Mouse (Mus musculus) lung, embryonic 14.5 days (tissue): Measurements from ENCODE around the gene Igf2bp3. TPM values are rescaled to one million over a fixed set of nuclear protein-coding genes. Genes with fewer than 3 reads are reported as not detected.

Experiments
- ATAC-seq: fragments of 200-750 bp; cut with Nextera tagmentation; 2 replicates; pipeline ENCODE4 v1.8.0; 2017; ENCODE audit warnings: mild to moderate bottlenecking, moderate TSS enrichment, moderate library complexity; ENCODE audit not compliant: insufficient read depth
- DNase-seq: peaks from one replicate; pipeline ENCODE4 v3.0.0-alpha.2; 2015
- H3K27ac ChIP-seq: fragments of 300-500 bp; sonication (generic); 2 replicates; pipeline ENCODE4 v1.5.1; 2014; ENCODE audit warnings: low read depth, mild to moderate bottlenecking, moderate library complexity
- H3K27me3 ChIP-seq: fragments of 300-500 bp; sonication (generic); 2 replicates; pipeline ENCODE4 v1.6.1; 2014; ENCODE audit warnings: low read length, control low read depth; ENCODE audit not compliant: insufficient read depth
- H3K36me3 ChIP-seq: fragments of 300-500 bp; sonication (generic); 2 replicates; pipeline ENCODE4 v1.6.1; 2014; ENCODE audit warnings: control low read depth; ENCODE audit not compliant: insufficient read depth
- H3K4me1 ChIP-seq: fragments of 300-500 bp; sonication (generic); 2 replicates; pipeline ENCODE4 v1.6.1; 2014; ENCODE audit warnings: antibody characterized with exemption, control low read depth; ENCODE audit not compliant: insufficient read depth
- H3K4me2 ChIP-seq: fragments of 300-500 bp; sonication (generic); 2 replicates; pipeline ENCODE4 v1.6.1; 2014; ENCODE audit warnings: mild to moderate bottlenecking
- H3K4me3 ChIP-seq: fragments of 300-500 bp; sonication (generic); 2 replicates; pipeline ENCODE4 v1.5.1; 2014; ENCODE audit warnings: low read depth, low read length
- H3K9ac ChIP-seq: fragments of 300-500 bp; sonication (generic); 2 replicates; pipeline ENCODE4 v1.6.1; 2014
- H3K9me3 ChIP-seq: fragments of 300-500 bp; sonication (generic); 2 replicates; pipeline ENCODE4 v1.6.1; 2016; ENCODE audit warnings: low read depth, low read length, control low read depth
- CTCF ChIP-seq: IDR thresholded peaks from 2 replicates; pipeline ENCODE4 v1.5.1; 2016; ENCODE audit warnings: antibody characterized with exemption, low read depth
- WGBS: fragments of 180-500 bp; shearing (Covaris S2); extraction: QIAGEN DNeasy Blood & Tissue Kit; methylation state at CpG from one replicate; pipeline ENCODE4 v1.1.7; 2014; 5-methylcytosine and 5-hydroxymethylcytosine counted together
- polyA plus RNA-seq: library from polyadenylated mRNA; unstranded; fragments of >200 nt; fragmentation: Nextera tagmentation; extraction: Ambion mirVana; gene quantifications from 2 replicates; pipeline ENCODE4 v1.2.1, GENCODE M21; 2014

Gene Igf2bp3
- polyA plus RNA-seq, 1 experiment from 2014 or later, result 67.5 TPM

DNA sequence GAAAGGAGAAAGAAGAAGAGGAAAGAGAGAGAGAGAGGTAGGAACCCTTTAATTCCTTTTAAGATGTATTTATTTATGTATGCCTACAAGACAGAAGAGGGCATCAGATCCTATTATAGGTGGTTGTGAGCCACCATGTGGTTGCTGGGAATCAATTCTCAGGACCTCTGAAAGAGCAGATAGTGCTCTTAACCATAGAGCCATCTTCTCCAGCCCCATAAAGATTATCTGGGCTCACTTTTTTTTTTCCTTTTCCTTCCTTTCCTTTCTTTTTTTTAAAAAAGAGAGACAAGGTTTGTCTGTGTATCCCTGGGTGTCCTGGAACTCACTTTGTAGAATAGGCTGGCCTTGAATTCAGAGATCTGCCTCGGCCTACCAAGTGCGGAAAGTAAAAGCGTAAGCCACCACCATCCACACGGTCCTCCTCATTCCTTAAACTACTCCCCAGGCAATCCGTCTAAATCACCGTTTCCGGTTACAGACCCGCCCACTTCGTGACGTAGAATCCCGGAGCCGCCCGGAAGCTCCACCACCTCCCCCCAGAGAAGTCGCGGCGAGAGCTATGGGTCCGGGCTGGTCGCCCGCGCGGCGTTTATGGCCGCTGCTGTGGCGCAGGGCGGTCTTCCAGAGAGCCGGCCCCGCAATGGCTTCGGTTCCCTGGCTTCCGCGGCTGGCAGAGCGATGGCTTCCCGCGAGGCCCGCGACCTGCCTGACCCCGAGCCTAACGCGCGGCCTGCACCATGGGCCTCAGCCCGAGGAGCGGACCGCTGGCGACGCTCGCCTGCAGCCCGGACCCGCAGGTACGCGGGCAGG, 141.2 kb downstream of the Igf2bp3 start, which contains the start of gene Malsu1:
Gene Malsu1, plus strand, starts transcription at position 492 of the 813 bp plus-strand sequence.
- DNase-seq (peak; percentile 98), ATAC-seq (peak; percentile 97)
- H3K9me3 ChIP-seq, result no peaks in the 10 kb centered on the region
- no peaks in the 10 kb centered on the region for H3K27me3 ChIP-seq
- peak within 1 kb of the TSS; percentile 92 for H3K4me2 ChIP-seq
- no peak for TF ChIP-seq CTCF
- H3K36me3 ChIP-seq, result no peaks in the 10 kb centered on the region
- WGBS, result under 1% methylated on average over 49 of the region's 49 CpGs
- H3K9ac ChIP-seq, result peak within 1 kb of the TSS; percentile 93
- H3K27ac ChIP-seq, result peak within 1 kb of the TSS; percentile 86
- H3K4me3 ChIP-seq, result peak within 1 kb of the TSS; percentile 96
- peaks cover 4% of the 10 kb centered on the region; the same call in 1 of the 2 replicates for H3K4me1 ChIP-seq

DNA sequence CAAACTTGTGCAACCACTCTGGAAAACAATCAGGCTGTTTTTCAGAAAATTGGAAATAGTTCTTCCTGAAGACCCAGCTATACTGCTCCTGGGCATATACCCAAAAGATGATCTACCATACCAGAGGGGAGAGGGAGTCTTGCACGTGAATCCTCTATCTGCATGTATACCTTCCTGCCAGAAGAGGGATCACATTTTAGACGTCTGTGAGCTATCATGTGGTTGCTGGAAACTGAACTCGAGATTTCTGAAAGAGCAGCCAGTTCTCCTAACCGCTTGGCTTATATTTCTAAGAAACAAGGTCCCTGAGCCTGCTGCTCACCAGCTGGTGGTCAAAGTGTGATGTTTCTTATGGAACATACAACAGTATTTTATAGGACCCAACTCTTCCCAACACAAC, 146.4 kb downstream of the Igf2bp3 start:
- H3K9ac ChIP-seq, result no peak overlapping the region
- H3K4me3 ChIP-seq, result no peak overlapping the region
- no peak overlapping the region for H3K27ac ChIP-seq
- 45% methylated on average over 4 of the region's 4 CpGs for WGBS
- H3K4me2 ChIP-seq, result no peak overlapping the region
- ATAC-seq (no peak), DNase-seq (no peak)
- no peaks in the 10 kb centered on the region for H3K9me3 ChIP-seq
- no peaks in the 10 kb centered on the region; the same call in 1 of the 2 replicates for H3K4me1 ChIP-seq
- H3K36me3 ChIP-seq, result no peaks in the 10 kb centered on the region
- TF ChIP-seq CTCF, result no peak
- H3K27me3 ChIP-seq, result no peaks in the 10 kb centered on the region

DNA sequence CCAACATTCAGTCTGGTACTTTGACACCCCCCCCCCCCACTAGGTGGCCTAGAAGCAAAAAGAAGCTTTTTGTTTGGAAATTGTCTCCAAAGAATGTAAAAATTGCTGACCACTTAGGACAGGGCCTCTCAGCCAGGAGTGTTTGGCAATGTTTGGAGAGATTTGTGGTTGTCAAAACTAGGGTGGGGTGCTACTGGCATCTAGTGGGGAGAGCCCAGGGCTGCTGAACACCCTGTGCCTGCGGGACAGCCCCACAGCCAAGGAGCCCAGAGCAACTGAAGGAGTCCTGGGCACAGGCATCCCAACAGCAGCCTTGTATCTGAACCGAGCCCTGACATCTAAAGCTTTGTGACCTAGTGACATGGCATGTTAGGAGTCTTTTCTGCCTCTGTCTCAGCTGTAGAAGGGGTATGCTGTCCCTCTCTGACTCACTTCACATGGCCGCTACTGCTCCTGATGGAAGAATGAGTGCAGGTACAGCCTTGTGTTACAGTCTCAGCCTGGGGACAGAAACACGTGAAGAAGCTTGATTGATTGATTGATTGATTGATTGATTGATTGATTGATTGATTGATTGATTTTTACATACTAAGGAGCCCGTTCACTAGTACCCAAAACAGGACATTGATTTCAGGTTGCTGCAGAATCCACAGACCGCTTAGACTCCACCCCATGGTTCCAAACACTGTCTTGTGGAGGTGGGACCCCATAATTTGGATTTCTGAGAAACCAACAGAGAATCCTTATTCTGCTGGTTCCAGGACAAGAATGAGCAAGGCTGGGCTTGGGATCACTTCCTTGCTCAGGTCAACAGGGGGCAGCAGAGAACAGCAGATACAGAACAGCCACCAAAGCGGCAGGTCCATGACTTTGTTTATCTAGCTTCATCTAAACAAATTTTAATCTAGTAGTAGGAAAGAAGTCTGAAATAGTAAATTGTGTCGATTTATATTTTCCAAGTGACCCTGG, 157.4 kb downstream of the Igf2bp3 start:
- Histone ChIP-seq H3K4me1 (no peaks in the 10 kb centered on the region), H3K4me2 (no peak overlapping the region), H3K27me3 (no peaks in the 10 kb centered on the region), H3K9me3 (no peaks in the 10 kb centered on the region), H3K36me3 (no peaks in the 10 kb centered on the region), H3K9ac (no peak overlapping the region), H3K4me3 (no peak overlapping the region), H3K27ac (no peak overlapping the region)
- ATAC-seq (no peak; the same call in 1 of the 2 replicates), DNase-seq (peak; percentile 88)
- TF ChIP-seq CTCF, result peak; percentile 88
- 34% methylated on average over 8 of the region's 8 CpGs for WGBS

DNA sequence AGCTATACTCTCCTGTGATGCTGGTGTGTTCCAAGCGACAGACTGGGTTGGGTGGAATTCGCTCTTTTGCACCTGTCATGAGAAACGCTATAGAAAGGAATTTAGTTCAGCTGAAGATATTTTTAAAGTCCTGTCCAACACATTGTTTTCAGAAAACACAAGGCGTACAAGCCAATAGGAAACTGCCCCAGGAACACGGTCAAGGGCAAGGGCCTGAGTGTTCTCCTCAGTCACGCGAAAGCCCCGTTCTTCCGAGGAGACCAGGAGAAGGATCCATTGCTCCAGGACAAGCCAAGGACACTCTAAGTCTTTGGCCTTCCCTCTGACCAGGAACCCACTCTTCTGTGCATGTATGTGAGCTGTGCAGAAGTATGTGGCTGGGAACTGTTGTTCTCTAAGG, 158.7 kb downstream of the Igf2bp3 start:
- no peak overlapping the region for H3K4me2 ChIP-seq

DNA sequence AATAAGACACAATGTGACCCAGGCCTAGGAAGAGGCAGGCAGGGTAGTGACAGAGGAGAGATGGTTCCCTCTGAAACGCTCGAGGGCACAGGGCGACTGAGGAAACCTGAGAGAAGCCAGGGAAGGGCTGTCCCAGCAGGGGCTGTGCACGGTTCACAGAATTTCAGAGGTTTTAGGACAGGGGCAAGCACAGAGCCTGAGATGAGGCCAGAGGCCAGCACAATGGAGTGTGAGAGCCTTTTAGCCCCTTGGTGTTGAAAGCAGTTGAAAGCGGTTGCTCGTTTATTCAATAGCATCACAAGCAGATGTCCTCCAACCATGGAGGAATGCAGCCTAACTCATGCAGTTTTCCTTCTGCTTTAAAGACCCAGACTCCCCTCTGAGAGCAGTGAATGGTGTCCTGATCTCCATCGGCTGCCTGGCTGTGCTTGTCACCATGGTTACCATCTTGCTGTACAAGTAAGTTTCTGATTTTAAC, 159.5 kb downstream of the Igf2bp3 start:
- DNase-seq, result no peak
- WGBS, result 26% methylated on average over 7 of the region's 7 CpGs
- Histone ChIP-seq H3K4me3 (no peak overlapping the region), H3K36me3 (no peaks in the 10 kb centered on the region), H3K27ac (no peak overlapping the region), H3K4me2 (no peak overlapping the region), H3K27me3 (no peaks in the 10 kb centered on the region), H3K9ac (no peak overlapping the region), H3K4me1 (no peaks in the 10 kb centered on the region), H3K9me3 (no peaks in the 10 kb centered on the region)
- no peak for TF ChIP-seq CTCF
- ATAC-seq, result no peak

More for the DNA sequence above, 158.7 kb downstream of the Igf2bp3 start:
- Histone ChIP-seq H3K4me1 (no peaks in the 10 kb centered on the region), H3K27ac (no peak overlapping the region), H3K27me3 (no peaks in the 10 kb centered on the region), H3K36me3 (no peaks in the 10 kb centered on the region), H3K9ac (no peak overlapping the region), H3K4me3 (no peak overlapping the region), H3K9me3 (no peaks in the 10 kb centered on the region)
- no peak for TF ChIP-seq CTCF
- no peak for ATAC-seq
- no peak for DNase-seq
- 76% methylated on average over 9 of the region's 9 CpGs for WGBS

DNA sequence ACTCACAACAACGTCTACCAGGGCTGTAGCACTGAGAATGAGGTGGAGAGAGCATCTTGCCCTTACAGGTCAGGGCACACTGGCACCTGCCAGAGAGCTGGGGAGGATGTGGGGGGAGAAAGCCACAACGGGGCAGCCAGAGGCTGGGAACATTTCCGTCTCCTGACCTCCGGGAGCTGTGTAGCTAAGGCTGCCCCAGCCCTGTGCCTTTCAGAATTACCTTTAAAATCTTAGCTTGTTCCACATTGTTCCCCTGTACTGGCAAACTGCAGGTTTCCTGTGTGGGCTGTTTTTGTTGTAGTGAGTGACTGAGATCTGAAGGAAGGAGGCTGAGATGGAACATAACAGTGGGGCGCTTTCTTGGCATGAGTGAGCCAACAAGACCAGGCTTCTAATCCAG, 162.6 kb downstream of the Igf2bp3 start:
- no peak overlapping the region for H3K4me3 ChIP-seq
- 44% methylated on average over 5 of the region's 5 CpGs for WGBS
- no peak overlapping the region for H3K4me2 ChIP-seq
- H3K4me1 ChIP-seq, result no peaks in the 10 kb centered on the region
- H3K9me3 ChIP-seq, result no peaks in the 10 kb centered on the region
- H3K27ac ChIP-seq, result no peak overlapping the region
- no peak overlapping the region for H3K9ac ChIP-seq
- ATAC-seq (no peak), DNase-seq (no peak)
- TF ChIP-seq CTCF, result no peak
- H3K36me3 ChIP-seq, result no peaks in the 10 kb centered on the region
- no peaks in the 10 kb centered on the region for H3K27me3 ChIP-seq
